Comparison of ENCODE assay signal across 8 mouse cellular contexts in genomic region chr2:130397186-130397985, GRCm38 (mm10). TPM values are rescaled to one million over a fixed set of nuclear protein-coding genes. Genes with fewer than 3 reads are reported as not detected.
DNase-seq lines count a peak whose midpoint lies in the region; ATAC-seq lines count a peak whose summit lies in the region.

Gene Cpxm1, minus strand, starts transcription at chr2:130397574.

- H3K4me3 ChIP-seq in intestine, embryonic 16.5 days (ENCODE audit: low read length), result peak within 1 kb of the TSS; percentile 64
- H3K4me3 ChIP-seq in midbrain, embryonic 10.5 days, result peak within 1 kb of the TSS; percentile 68

- H3K4me2 ChIP-seq in intestine, embryonic 16.5 days (ENCODE audit: low read depth, low read length), result peak within 1 kb of the TSS; percentile 96

- peaks cover 4% of the 10 kb centered on the region for H3K4me1 ChIP-seq in intestine, embryonic 16.5 days (ENCODE audit: control insufficient read depth, insufficient read depth, low read length)
- H3K4me1 ChIP-seq in midbrain, embryonic 10.5 days, result peaks cover 31% of the 10 kb centered on the region

- 2% methylated on average over 41 of the region's 53 CpGs for WGBS in intestine, embryonic 16.5 days
- WGBS in midbrain, embryonic 10.5 days, result under 1% methylated on average over 53 of the region's 53 CpGs

- DNase-seq in layer of hippocampus, postnatal 14 days (ENCODE audit: low spot score in 2 of 2), result peak in 1 of 2 experiments; percentile 11
- no peak for DNase-seq in layer of hippocampus, adult 8-10 months (ENCODE audit: low spot score in 2 of 2)
- DNase-seq in gastrocnemius, postnatal 14 days, result peak; percentile 52
- DNase-seq in midbrain, embryonic 10.5 days (ENCODE audit: low spot score), result peak; percentile 79
- peak; percentile 25 for DNase-seq in thymus, postnatal 25 days
- DNase-seq in frontal cortex, postnatal 36 days (ENCODE audit: low spot score in 2 of 2), result no peak

- H3K27ac ChIP-seq in intestine, embryonic 16.5 days (ENCODE audit: low read length), result no peak within 1 kb of the TSS
- peak within 1 kb of the TSS; percentile 87 for H3K27ac ChIP-seq in midbrain, embryonic 10.5 days (replicated peaks)

- no peaks in the 10 kb centered on the region for H3K27me3 ChIP-seq in intestine, embryonic 16.5 days (replicated peaks; ENCODE audit: control insufficient read depth, insufficient read depth, low read length)
- H3K27me3 ChIP-seq in midbrain, embryonic 10.5 days (ENCODE audit: low read depth, poor library complexity, severe bottlenecking), result peaks cover 25% of the 10 kb centered on the region

- no peaks in the 10 kb centered on the region for H3K9me3 ChIP-seq in intestine, embryonic 16.5 days (ENCODE audit: control insufficient read depth, low read length)
- H3K9me3 ChIP-seq in midbrain, embryonic 10.5 days (replicated peaks), result no peaks in the 10 kb centered on the region

- peak; percentile 31 for ATAC-seq in common myeloid progenitor, adult 5-6 weeks (replicated peaks; ENCODE audit: low read depth, poor library complexity, severe bottlenecking)
- peak; percentile 92 for ATAC-seq in intestine, embryonic 16.5 days

- intact Hi-C loops in gastrocnemius, postnatal 14 days (cut with DNase I; ENCODE audit: low total_unique reads), result no loop called here

- H3K36me3 ChIP-seq in intestine, embryonic 16.5 days (ENCODE audit: control insufficient read depth, insufficient read depth, low read length), result 0 out of 2 replicates have a peak, but pooled peaks cover 4% of the 10 kb centered on the region
- H3K36me3 ChIP-seq in midbrain, embryonic 10.5 days, result peaks cover 25% of the 10 kb centered on the region

- peak within 1 kb of the TSS; percentile 76 for H3K9ac ChIP-seq in intestine, embryonic 16.5 days (ENCODE audit: low read depth, low read length)

RNA-seq across cellular contexts. Expression of gene Cpxm1, which starts in this region (rescaled TPM):
- total RNA-seq in layer of hippocampus, postnatal 14 days (2021), result 10 to 100 TPM; 11.8 to 14.1 TPM
- 1 to 10 TPM; 6.8 to 10.0 (median 7.5) TPM for total RNA-seq in layer of hippocampus, adult 8-10 months (2022)
- 0.82 and 4.8 TPM in 2 replicates for total RNA-seq in common myeloid progenitor, adult 5-6 weeks (2017)
- total RNA-seq in gastrocnemius, postnatal 14 days (2021), result 10 to 100 TPM in 1 of 2 experiments, 1 to 10 TPM in 1; 7.6 to 10.2 TPM
- 32.1 and 36.6 TPM in 2 replicates for polyA plus RNA-seq in intestine, embryonic 16.5 days (2015; fragmentation: Nextera tagmentation; extraction: Ambion mirVana)
- polyA plus RNA-seq in midbrain, embryonic 10.5 days (2016; fragmentation: Nextera tagmentation; extraction: Ambion mirVana), result 40.7 and 47.3 TPM in 2 replicates

Comparison
In these comparisons a context has a peak if more than half of its experiments do, and no peak if none do; other contexts are left out.
1. DNase-seq: peak in gastrocnemius, postnatal 14 days (single experiment), midbrain, embryonic 10.5 days (single experiment) and thymus, postnatal 25 days (single experiment); none in layer of hippocampus, adult 8-10 months (0 of 2) and frontal cortex, postnatal 36 days (0 of 2).